Mouse (Mus musculus) induced T-regulatory cell, adult 2 months (primary cell): ENCODE data around the gene Vmn1r46.
"Not testable (repeated sequence)": the region's sequence is repeated elsewhere in the genome, so short reads cannot be mapped to it uniquely, and the experiment has no call there.

Experiments used
- DNase-seq: peaks from one replicate; pipeline ENCODE4 v3.0.0-alpha.2; 2012; ENCODE audit warnings: low read depth

Gene Vmn1r46

GRCm38 (mm10) chr6:89969013-89969412, at the start of gene Vmn1r46:
Vmn1r46 (plus strand) TSS chr6:89969313.
- no peak for DNase-seq

- not testable (repeated sequence) for DNase-seq
These were observed 28.6 kb upstream of the Vmn1r46 start, which contains the start of gene Vmn1r45 for GRCm38 (mm10) chr6:89940498-89940897. Vmn1r45 (minus strand) TSS chr6:89940598.

GRCm38 (mm10) chr6:89940926-89941325, 28.2 kb upstream of the Vmn1r46 start:
- DNase-seq: no peak

- DNase-seq: no peak
These were observed 15.6 kb upstream of the Vmn1r46 start for GRCm38 (mm10) chr6:89953556-89953955.

GRCm38 (mm10) chr6:89966341-89966740, 2.8 kb upstream of the Vmn1r46 start:
- no peak for DNase-seq

- DNase-seq: no peak
These were observed 16.9 kb downstream of the Vmn1r46 start for GRCm38 (mm10) chr6:89985989-89986388.

GRCm38 (mm10) chr6:90015847-90016246, 46.7 kb downstream of the Vmn1r46 start, which contains the start of gene Vmn1r47:
Vmn1r47 (plus strand) TSS chr6:90016147.
- DNase-seq: not testable (repeated sequence)
